Mouse (Mus musculus) lung, embryonic 15.5 days (tissue): ENCODE measurements around the gene Odf4. TPM values are rescaled to one million over a fixed set of nuclear protein-coding genes. Genes with fewer than 3 reads are reported as not detected.

Experiments
- ATAC-seq: fragments of 200-750 bp; cut with Nextera tagmentation; 2 replicates; pipeline ENCODE4 v1.8.0; 2017; ENCODE audit warnings: moderate number of reproducible peaks, borderline replicate concordance; ENCODE audit not compliant: low FRiP score, low TSS enrichment; ENCODE audit errors: extremely low read depth
- H3K27ac ChIP-seq: fragments of 300-500 bp; sonication (generic); 2 replicates; pipeline ENCODE4 v1.5.1; 2015; ENCODE audit warnings: moderate library complexity, mild to moderate bottlenecking, inconsistent platforms
- H3K27me3 ChIP-seq: fragments of 300-500 bp; sonication (generic); 2 replicates; pipeline ENCODE4 v1.6.1; 2015; ENCODE audit warnings: inconsistent platforms
- H3K36me3 ChIP-seq: fragments of 300-500 bp; sonication (generic); 2 replicates; pipeline ENCODE4 v1.6.1; 2015; ENCODE audit warnings: inconsistent platforms
- H3K4me1 ChIP-seq: fragments of 300-500 bp; sonication (generic); 2 replicates; pipeline ENCODE4 v1.6.1; 2015; ENCODE audit warnings: inconsistent platforms
- H3K4me2 ChIP-seq: fragments of 300-500 bp; sonication (generic); 2 replicates; pipeline ENCODE4 v1.6.1; 2015; ENCODE audit warnings: inconsistent platforms, mild to moderate bottlenecking, moderate library complexity
- H3K4me3 ChIP-seq: fragments of 300-500 bp; sonication (generic); 2 replicates; pipeline ENCODE4 v1.5.1; 2015; ENCODE audit warnings: mild to moderate bottlenecking, inconsistent platforms
- H3K9ac ChIP-seq: fragments of 300-500 bp; sonication (generic); 2 replicates; pipeline ENCODE4 v1.6.1; 2015; ENCODE audit warnings: inconsistent platforms
- H3K9me3 ChIP-seq: fragments of 300-500 bp; sonication (generic); 2 replicates; pipeline ENCODE4 v1.6.1; 2016; ENCODE audit warnings: inconsistent platforms
- WGBS: fragments of 180-500 bp; shearing (Covaris S2); methylation state at CpG from one replicate; pipeline ENCODE4 v1.1.7; 2015; 5-methylcytosine and 5-hydroxymethylcytosine counted together
- polyA plus RNA-seq: library from polyadenylated mRNA; unstranded; fragments of >200 nt; fragmentation: Nextera tagmentation; extraction: Ambion mirVana; gene quantifications from 2 replicates; pipeline ENCODE4 v1.2.1, GENCODE M21; 2015

Gene Odf4
- polyA plus RNA-seq, 1 experiment from 2014 or later: not detected

GRCm38 (mm10) chr11:68901351-68902046 is 25.4 kb downstream of the Odf4 start, which contains the start of gene Rpl26:
Gene Rpl26, plus strand, starts transcription at chr11:68901583.
- H3K4me3 ChIP-seq: peak within 1 kb of the TSS; percentile 95
- H3K4me2 ChIP-seq: peak within 1 kb of the TSS; percentile 86
- peak within 1 kb of the TSS; percentile 98 for H3K9ac ChIP-seq
- H3K9me3 ChIP-seq: no peaks in the 10 kb centered on the region
- H3K36me3 ChIP-seq: peaks cover 41% of the 10 kb centered on the region
- WGBS: under 1% methylated on average over 52 of the region's 52 CpGs
- peak within 1 kb of the TSS; percentile 88 for H3K27ac ChIP-seq
- peaks cover 5% of the 10 kb centered on the region; the same call in 1 of the 2 replicates for H3K27me3 ChIP-seq
- ATAC-seq: peak; percentile 82
- H3K4me1 ChIP-seq: peaks cover 19% of the 10 kb centered on the region

- peaks cover 12% of the 10 kb centered on the region for H3K4me1 ChIP-seq
- peak overlapping the region; percentile 86 for H3K4me2 ChIP-seq
- peaks cover 5% of the 10 kb centered on the region; the same call in 1 of the 2 replicates for H3K27me3 ChIP-seq
- peaks cover 34% of the 10 kb centered on the region for H3K36me3 ChIP-seq
- H3K27ac ChIP-seq: no peak overlapping the region
- peak overlapping the region; percentile 43; the same call in 1 of the 2 replicates for H3K9ac ChIP-seq
- ATAC-seq: peak; percentile 58
- H3K9me3 ChIP-seq: no peaks in the 10 kb centered on the region
- peak overlapping the region; percentile 95 for H3K4me3 ChIP-seq
- 23% methylated on average over 31 of the region's 31 CpGs for WGBS
Measured at GRCm38 (mm10) chr11:68900519-68901350, 26.1 kb downstream of the Odf4 start.

DNA sequence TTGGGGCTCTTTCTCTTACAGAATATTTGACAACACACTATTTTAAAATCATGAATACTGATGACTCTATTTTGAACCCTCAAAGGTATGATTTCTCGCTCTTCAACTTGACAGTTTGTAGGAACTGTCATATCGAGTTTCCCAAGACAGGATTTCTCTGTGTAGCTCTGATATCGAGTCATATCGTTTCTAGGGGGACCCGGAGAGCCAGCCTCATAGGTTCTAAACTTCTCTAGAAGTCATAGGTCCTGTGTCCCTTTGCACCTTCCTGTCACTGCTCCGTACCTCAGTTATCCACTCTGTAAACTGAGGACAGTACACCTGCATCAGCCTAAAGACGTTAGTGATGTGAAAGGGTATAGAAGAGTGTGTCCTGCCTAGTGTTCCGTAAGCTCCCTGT is 27.1 kb downstream of the Odf4 start:
- no peak for ATAC-seq
- no peak overlapping the region for H3K9ac ChIP-seq
- no peak overlapping the region for H3K4me3 ChIP-seq
- H3K9me3 ChIP-seq: no peaks in the 10 kb centered on the region
- 83% methylated on average over 8 of the region's 8 CpGs for WGBS
- H3K27me3 ChIP-seq: peaks cover 5% of the 10 kb centered on the region; the same call in 1 of the 2 replicates
- H3K4me1 ChIP-seq: peaks cover 12% of the 10 kb centered on the region
- H3K27ac ChIP-seq: no peak overlapping the region
- H3K4me2 ChIP-seq: no peak overlapping the region
- peaks cover 24% of the 10 kb centered on the region for H3K36me3 ChIP-seq

DNA sequence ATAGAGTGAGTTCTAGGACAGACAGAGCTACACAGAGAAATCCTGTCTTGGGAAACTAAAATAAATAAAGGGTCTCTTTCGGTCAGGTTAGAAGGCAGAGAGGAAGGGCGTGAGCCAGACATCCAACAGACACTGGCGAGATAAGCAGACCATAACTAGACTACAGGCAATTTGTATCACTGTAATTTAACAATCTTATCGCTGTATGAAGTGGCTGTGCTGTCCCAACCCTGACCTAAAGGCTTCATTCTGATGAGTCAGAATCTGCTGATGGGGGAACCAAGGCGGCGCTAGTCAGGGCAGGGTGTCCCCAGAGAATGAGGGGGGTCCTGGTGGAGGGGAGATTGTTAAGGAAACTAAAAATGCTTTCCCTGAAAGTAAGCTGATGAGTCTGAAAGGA is 28.1 kb downstream of the Odf4 start:
- Histone ChIP-seq H3K36me3 (peaks cover 14% of the 10 kb centered on the region), H3K9me3 (no peaks in the 10 kb centered on the region), H3K4me1 (peaks cover 12% of the 10 kb centered on the region), H3K9ac (no peak overlapping the region), H3K27ac (no peak overlapping the region), H3K4me2 (no peak overlapping the region), H3K27me3 (peaks cover 5% of the 10 kb centered on the region; the same call in 1 of the 2 replicates), H3K4me3 (no peak overlapping the region)
- WGBS: 68% methylated on average over 6 of the region's 6 CpGs
- no peak for ATAC-seq

- H3K9ac ChIP-seq: no peak overlapping the region
- H3K4me1 ChIP-seq: peaks cover 11% of the 10 kb centered on the region
Measured at GRCm38 (mm10) chr11:68897838-68898237, 29.0 kb downstream of the Odf4 start.

GRCm38 (mm10) chr11:68897120-68897519 is 29.8 kb downstream of the Odf4 start:
- H3K36me3 ChIP-seq: no peaks in the 10 kb centered on the region
- peaks cover 8% of the 10 kb centered on the region for H3K4me1 ChIP-seq
- ATAC-seq: no peak
- H3K9ac ChIP-seq: no peak overlapping the region
- no peak overlapping the region for H3K4me3 ChIP-seq
- no peak overlapping the region for H3K4me2 ChIP-seq
- no peaks in the 10 kb centered on the region for H3K9me3 ChIP-seq
- WGBS: 50% methylated on average over 4 of the region's 4 CpGs
- peaks cover 5% of the 10 kb centered on the region; the same call in 1 of the 2 replicates for H3K27me3 ChIP-seq
- no peak overlapping the region for H3K27ac ChIP-seq

More at GRCm38 (mm10) chr11:68897838-68898237, 29.0 kb downstream of the Odf4 start:
- Histone ChIP-seq H3K9me3 (no peaks in the 10 kb centered on the region), H3K27ac (no peak overlapping the region), H3K27me3 (peaks cover 5% of the 10 kb centered on the region; the same call in 1 of the 2 replicates), H3K4me2 (no peak overlapping the region), H3K4me3 (no peak overlapping the region), H3K36me3 (peaks cover 5% of the 10 kb centered on the region)
- WGBS: 55% methylated on average over 6 of the region's 6 CpGs
- no peak for ATAC-seq

GRCm38 (mm10) chr11:68896247-68896646 is 30.6 kb downstream of the Odf4 start:
- H3K9ac ChIP-seq: no peak overlapping the region
- WGBS: 79% methylated on average over 5 of the region's 5 CpGs
- no peak for ATAC-seq

DNA sequence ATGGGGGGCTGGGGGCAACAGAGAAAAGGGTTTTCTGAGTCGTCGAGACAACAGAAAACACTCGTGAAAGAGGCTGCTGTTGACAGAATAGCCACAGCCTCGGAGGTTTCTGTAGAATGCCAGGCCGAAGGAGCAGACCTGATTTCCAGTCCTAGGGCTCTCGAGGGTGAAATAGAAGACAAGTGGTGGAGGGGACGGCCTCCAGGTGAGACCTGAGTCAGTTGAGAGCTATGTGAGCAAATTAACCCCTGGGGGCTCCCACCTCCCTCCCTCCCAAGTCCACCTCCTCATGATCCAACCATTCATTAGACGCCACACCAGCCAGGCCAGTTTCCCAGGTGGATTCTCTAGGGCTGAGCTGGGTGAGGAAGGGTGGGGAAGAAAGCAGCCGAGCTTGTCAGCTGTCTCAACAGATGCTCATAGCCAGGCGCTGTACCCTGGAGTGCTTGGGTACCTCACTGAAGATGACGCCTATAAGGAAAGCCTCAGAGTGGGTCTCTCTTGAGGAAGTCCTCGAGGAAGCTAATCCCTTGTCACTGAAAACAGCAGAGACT is 32.9 kb downstream of the Odf4 start:
- ATAC-seq: no peak
- H3K9me3 ChIP-seq: no peaks in the 10 kb centered on the region
- no peaks in the 10 kb centered on the region for H3K36me3 ChIP-seq
- H3K4me3 ChIP-seq: no peak overlapping the region
- 0 out of 2 replicates have a peak, but pooled peaks cover 3% of the 10 kb centered on the region for H3K4me1 ChIP-seq
- H3K27ac ChIP-seq: no peak overlapping the region
- no peaks in the 10 kb centered on the region for H3K27me3 ChIP-seq
- no peak overlapping the region for H3K9ac ChIP-seq
- no peak overlapping the region for H3K4me2 ChIP-seq
- 43% methylated on average over 12 of the region's 12 CpGs for WGBS

More at GRCm38 (mm10) chr11:68896247-68896646, 30.6 kb downstream of the Odf4 start:
- H3K27ac ChIP-seq: no peak overlapping the region
- peaks cover 5% of the 10 kb centered on the region; the same call in 1 of the 2 replicates for H3K27me3 ChIP-seq
- no peak overlapping the region for H3K4me3 ChIP-seq
- peaks cover 8% of the 10 kb centered on the region for H3K4me1 ChIP-seq
- H3K9me3 ChIP-seq: no peaks in the 10 kb centered on the region
- no peak overlapping the region for H3K4me2 ChIP-seq
- no peaks in the 10 kb centered on the region for H3K36me3 ChIP-seq

GRCm38 (mm10) chr11:68892233-68892832 is 34.5 kb downstream of the Odf4 start:
- H3K36me3 ChIP-seq: no peaks in the 10 kb centered on the region
- no peak overlapping the region for H3K4me3 ChIP-seq
- H3K4me1 ChIP-seq: 0 out of 2 replicates have a peak, but pooled peaks cover 3% of the 10 kb centered on the region
- no peaks in the 10 kb centered on the region for H3K27me3 ChIP-seq
- no peak overlapping the region for H3K9ac ChIP-seq
- 54% methylated on average over 14 of the region's 15 CpGs for WGBS
- H3K4me2 ChIP-seq: no peak overlapping the region; the same call in 1 of the 2 replicates
- ATAC-seq: no peak
- H3K9me3 ChIP-seq: no peaks in the 10 kb centered on the region
- no peak overlapping the region for H3K27ac ChIP-seq

DNA sequence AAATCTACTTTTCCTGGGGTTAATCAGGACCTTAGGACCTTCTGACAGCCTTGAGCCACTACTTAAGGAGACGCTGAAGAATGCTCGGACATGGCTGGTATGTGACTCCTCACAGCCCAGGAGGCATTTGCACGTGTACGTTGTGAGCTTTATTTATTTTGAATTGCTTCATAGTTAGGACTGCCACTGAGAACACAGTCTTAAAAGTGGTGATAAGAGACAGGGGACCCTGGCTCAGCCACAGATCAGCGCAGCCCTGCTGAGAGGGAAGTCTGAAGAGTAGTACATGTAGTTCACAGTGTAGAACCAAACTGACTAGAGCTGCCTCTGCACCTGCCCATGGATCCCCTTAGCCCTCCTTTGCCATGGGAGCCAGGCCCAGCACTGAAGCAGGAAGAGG is 35.1 kb downstream of the Odf4 start:
- H3K36me3 ChIP-seq: no peaks in the 10 kb centered on the region

DNA sequence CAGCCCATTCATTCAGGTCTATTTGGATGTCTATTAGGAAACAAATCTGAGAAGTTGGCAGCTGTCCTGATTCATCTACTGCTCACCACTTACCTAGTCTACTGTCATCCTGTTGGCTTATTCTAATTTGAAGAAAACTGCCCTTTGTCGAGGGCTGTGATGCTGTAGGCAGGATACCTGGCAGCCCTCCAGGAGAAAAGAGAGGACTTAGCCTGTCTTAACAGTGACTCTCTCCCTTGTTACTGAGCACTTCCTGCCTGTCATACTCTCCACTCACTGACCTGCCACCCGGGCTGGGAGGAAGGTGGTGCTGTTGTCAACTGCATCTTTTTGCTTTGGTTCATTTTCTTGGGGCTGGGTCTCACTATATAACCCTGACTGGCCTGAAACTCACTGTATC is 36.3 kb downstream of the Odf4 start:
- no peaks in the 10 kb centered on the region for H3K27me3 ChIP-seq
- no peaks in the 10 kb centered on the region for H3K36me3 ChIP-seq
- H3K9ac ChIP-seq: no peak overlapping the region
- H3K4me3 ChIP-seq: no peak overlapping the region
- H3K9me3 ChIP-seq: no peaks in the 10 kb centered on the region
- 13% methylated on average over 2 of the region's 2 CpGs for WGBS
- ATAC-seq: no peak
- no peak overlapping the region for H3K4me2 ChIP-seq
- 0 out of 2 replicates have a peak, but pooled peaks cover 3% of the 10 kb centered on the region for H3K4me1 ChIP-seq
- H3K27ac ChIP-seq: no peak overlapping the region

More for the DNA sequence above, 35.1 kb downstream of the Odf4 start:
- Histone ChIP-seq H3K27me3 (no peaks in the 10 kb centered on the region), H3K4me3 (no peak overlapping the region), H3K27ac (no peak overlapping the region), H3K9ac (no peak overlapping the region), H3K4me2 (no peak overlapping the region), H3K4me1 (0 out of 2 replicates have a peak, but pooled peaks cover 3% of the 10 kb centered on the region), H3K9me3 (no peaks in the 10 kb centered on the region)
- 35% methylated on average over 5 of the region's 5 CpGs for WGBS
- no peak for ATAC-seq
